Mouse (Mus musculus) liver, embryonic 14.5 days (tissue): ENCODE measurements around the gene Bola3. TPM values are rescaled to one million over a fixed set of nuclear protein-coding genes. Genes with fewer than 3 reads are reported as not detected.

Source experiments
- ATAC-seq: fragments of 200-750 bp; cut with Nextera tagmentation; 2 replicates; pipeline ENCODE4 v1.8.0; 2017; ENCODE audit warnings: moderate number of reproducible peaks, mild to moderate bottlenecking, moderate library complexity; ENCODE audit not compliant: insufficient read depth
- DNase-seq, 3 experiments: peaks; one replicate each; pipeline ENCODE4 v3.0.0-alpha.2; 2012 to 2013; ENCODE audit warnings: low read depth in 3 of 3, low spot score in 3 of 3
- H3K27ac ChIP-seq: fragments of 300-500 bp; sonication (generic); 2 replicates; pipeline ENCODE4 v1.5.1; 2014; ENCODE audit warnings: moderate library complexity, mild to moderate bottlenecking, control low read depth, inconsistent platforms
- H3K27me3 ChIP-seq: fragments of 300-500 bp; sonication (generic); 2 replicates; pipeline ENCODE4 v1.6.1; 2014; ENCODE audit warnings: mild to moderate bottlenecking, low read length, moderate library complexity; ENCODE audit not compliant: control insufficient read depth, insufficient read depth
- H3K36me3 ChIP-seq: fragments of 300-500 bp; sonication (generic); replicated peaks from 2 replicates; pipeline ENCODE4 v1.6.1; 2014; ENCODE audit warnings: low read depth; ENCODE audit not compliant: control insufficient read depth, insufficient read depth
- H3K4me1 ChIP-seq, 2 experiments: fragments of 200-500 bp in 1 of 2; fragments of 300-500 bp in 1 of 2; sonication (generic) in 1 of 2; replicated peaks; 2 replicates each; pipeline ENCODE4 v1.6.1; 2012 to 2014; ENCODE audit warnings: antibody characterized with exemption in 1 of 2, inconsistent platforms in 1 of 2, low read length in 1 of 2; ENCODE audit not compliant: control insufficient read depth in 2 of 2, insufficient read depth in 2 of 2
- H3K4me2 ChIP-seq: fragments of 300-500 bp; sonication (generic); 2 replicates; pipeline ENCODE4 v1.6.1; 2014; ENCODE audit warnings: low read depth, mild to moderate bottlenecking, control low read depth, moderate library complexity
- H3K4me3 ChIP-seq, 2 experiments: fragments of 200-500 bp in 1 of 2; fragments of 300-500 bp in 1 of 2; sonication (generic) in 1 of 2; 2 replicates each; pipeline ENCODE4 v1.5.1; 2012 to 2014; ENCODE audit warnings: low read depth in 2 of 2, low read length in 2 of 2, mild to moderate bottlenecking in 2 of 2, control low read depth in 1 of 2, inconsistent platforms in 1 of 2, moderate library complexity in 1 of 2; ENCODE audit not compliant: insufficient read depth in 1 of 2
- H3K9ac ChIP-seq: fragments of 300-500 bp; sonication (generic); replicated peaks from 2 replicates; pipeline ENCODE4 v1.6.1; 2014; ENCODE audit warnings: mild to moderate bottlenecking, control low read depth, moderate library complexity
- H3K9me3 ChIP-seq: fragments of 300-500 bp; sonication (generic); 2 replicates; pipeline ENCODE4 v1.6.1; 2016; ENCODE audit warnings: low read length, mixed read lengths; ENCODE audit not compliant: control insufficient read depth
- CTCF ChIP-seq: IDR thresholded peaks from 2 replicates; pipeline ENCODE4 v1.5.1; 2016; ENCODE audit warnings: antibody characterized with exemption, low read depth, control low read depth
- EP300 ChIP-seq: IDR thresholded peaks from 2 replicates; pipeline ENCODE4 v1.6.1; 2016; ENCODE audit warnings: antibody characterized with exemption, low read depth
- WGBS: fragments of 180-500 bp; shearing (Covaris S2); extraction: QIAGEN DNeasy Blood & Tissue Kit; methylation state at CpG from one replicate; pipeline ENCODE4 v1.1.7; 2014; ENCODE audit not compliant: insufficient replicate concordance; 5-methylcytosine and 5-hydroxymethylcytosine counted together
- polyA plus RNA-seq, 2 experiments: library from polyadenylated mRNA; depleted of rRNA in 1 of 2; stranded (reverse) in 1 of 2; unstranded in 1 of 2; fragments of >200 nt; fragmentation: Nextera tagmentation in 1 of 2; extraction: Ambion mirVana in 1 of 2; gene quantifications; 2 replicates each; pipeline versions ENCODE4 v1.2.1 to v1.2.3; 2012 to 2014

Gene Bola3
- polyA plus RNA-seq, 2 experiments: 92.1 to 357 TPM

GRCm38 (mm10) chr6:83311206-83311605 is 37.7 kb upstream of the Bola3 start:
- Histone ChIP-seq H3K9ac (peak overlapping the region; percentile 34; the same call in 1 of the 2 replicates), H3K4me3 (no peak overlapping the region), H3K4me1 (peaks cover 40 to 46% of the 10 kb centered on the region in 2 experiments), H3K4me2 (peak overlapping the region; percentile 42; the same call in 1 of the 2 replicates), H3K9me3 (no peaks in the 10 kb centered on the region), H3K36me3 (peaks cover 69% of the 10 kb centered on the region), H3K27me3 (no peaks in the 10 kb centered on the region), H3K27ac (peak overlapping the region; percentile 84)
- DNase-seq: peak in 2 of 3 experiments; percentile 28 to 37
- TF ChIP-seq EP300: no peak
- no peak for TF ChIP-seq CTCF
- 0 out of 2 replicates have a peak, but pooled peaks have one; percentile 25 for ATAC-seq
- 65% methylated on average over 11 of the region's 11 CpGs for WGBS

- no peak overlapping the region; a peak in 1 of 4 replicates for H3K4me3 ChIP-seq
- H3K27ac ChIP-seq: peak overlapping the region; percentile 84
- ATAC-seq: no peak
- WGBS: 85% methylated on average over 7 of the region's 7 CpGs
- peak overlapping the region; percentile 45 for H3K9ac ChIP-seq
- H3K9me3 ChIP-seq: no peaks in the 10 kb centered on the region
- peak overlapping the region; percentile 45; the same call in 1 of the 2 replicates for H3K4me2 ChIP-seq
- peaks cover 61% of the 10 kb centered on the region for H3K36me3 ChIP-seq
- H3K27me3 ChIP-seq: no peaks in the 10 kb centered on the region
- TF ChIP-seq EP300 (no peak), CTCF (no peak)
- peaks cover 40 to 52% of the 10 kb centered on the region in 2 experiments for H3K4me1 ChIP-seq
- DNase-seq: no peak
Measured at GRCm38 (mm10) chr6:83312021-83312420, 36.9 kb upstream of the Bola3 start.

GRCm38 (mm10) chr6:83312514-83312913 is 36.4 kb upstream of the Bola3 start:
- no peak overlapping the region for H3K4me3 ChIP-seq
- 31% methylated on average over 8 of the region's 8 CpGs for WGBS
- peak overlapping the region; percentile 84 for H3K27ac ChIP-seq
- peak; percentile 68 to 78 (median 72) for DNase-seq
- peak overlapping the region; percentile 45 for H3K4me2 ChIP-seq
- TF ChIP-seq EP300 (peak; percentile 79), CTCF (no peak)
- H3K4me1 ChIP-seq: peaks cover 40 to 52% of the 10 kb centered on the region in 2 experiments
- ATAC-seq: peak; percentile 64
- H3K27me3 ChIP-seq: no peaks in the 10 kb centered on the region
- no peaks in the 10 kb centered on the region for H3K9me3 ChIP-seq
- peak overlapping the region; percentile 41 for H3K9ac ChIP-seq
- peaks cover 57% of the 10 kb centered on the region for H3K36me3 ChIP-seq

GRCm38 (mm10) chr6:83315293-83315692 is 33.7 kb upstream of the Bola3 start:
- Histone ChIP-seq H3K27ac (peak overlapping the region; percentile 47), H3K27me3 (no peaks in the 10 kb centered on the region), H3K36me3 (peaks cover 34% of the 10 kb centered on the region), H3K9me3 (no peaks in the 10 kb centered on the region), H3K4me3 (peak overlapping the region; percentile 79 to 94; a peak in 3 of 4 replicates), H3K4me2 (peak overlapping the region; percentile 89), H3K4me1 (peaks cover 42 to 52% of the 10 kb centered on the region in 2 experiments), H3K9ac (peak overlapping the region; percentile 94)
- DNase-seq (no peak), ATAC-seq (no peak)
- TF ChIP-seq EP300: no peak
- TF ChIP-seq CTCF: no peak

GRCm38 (mm10) chr6:83316022-83316421 is 32.9 kb upstream of the Bola3 start:
- DNase-seq (peak; percentile 58 to 77 (median 59)), ATAC-seq (no peak)
- peak overlapping the region; percentile 79 to 94 for H3K4me3 ChIP-seq
- no peaks in the 10 kb centered on the region for H3K27me3 ChIP-seq
- peak overlapping the region; percentile 89 for H3K4me2 ChIP-seq
- TF ChIP-seq EP300: no peak
- TF ChIP-seq CTCF: no peak
- H3K4me1 ChIP-seq: peaks cover 42 to 50% of the 10 kb centered on the region in 2 experiments
- peak overlapping the region; percentile 94 for H3K9ac ChIP-seq
- H3K36me3 ChIP-seq: peaks cover 27% of the 10 kb centered on the region
- no peaks in the 10 kb centered on the region for H3K9me3 ChIP-seq
- WGBS: 3% methylated on average over 10 of the region's 10 CpGs
- peak overlapping the region; percentile 47 for H3K27ac ChIP-seq
